Mouse (Mus musculus) olfactory bulb, adult 2 months (tissue): ENCODE data around the gene Cdh13.

Source experiments
- CTCF ChIP-seq: fragments of 200-500 bp; IDR thresholded peaks from 2 replicates; pipeline ENCODE4 v1.5.1; 2012; ENCODE audit warnings: low read depth, mild to moderate bottlenecking, low read length, moderate library complexity; ENCODE audit not compliant: insufficient read depth
- POLR2A ChIP-seq: fragments of 200-500 bp; IDR thresholded peaks from 2 replicates; pipeline ENCODE4 v1.6.1; 2012; ENCODE audit warnings: mild to moderate bottlenecking, low read depth, low read length, moderate library complexity; ENCODE audit not compliant: insufficient read depth

- no peak for TF ChIP-seq CTCF
- TF ChIP-seq POLR2A = no peak
Observed at GRCm38 (mm10) chr8:118627737-118628136, 344.2 kb downstream of the Cdh13 start.
